Mouse (Mus musculus): ENCODE measurements around the gene Jmjd1c. TPM values are rescaled to one million over a fixed set of nuclear protein-coding genes. Genes with fewer than 3 reads are reported as not detected.

Jmjd1c gene
- polyA plus RNA-seq, 1 experiment from 2014 or later, result 59.5 TPM

DNA sequence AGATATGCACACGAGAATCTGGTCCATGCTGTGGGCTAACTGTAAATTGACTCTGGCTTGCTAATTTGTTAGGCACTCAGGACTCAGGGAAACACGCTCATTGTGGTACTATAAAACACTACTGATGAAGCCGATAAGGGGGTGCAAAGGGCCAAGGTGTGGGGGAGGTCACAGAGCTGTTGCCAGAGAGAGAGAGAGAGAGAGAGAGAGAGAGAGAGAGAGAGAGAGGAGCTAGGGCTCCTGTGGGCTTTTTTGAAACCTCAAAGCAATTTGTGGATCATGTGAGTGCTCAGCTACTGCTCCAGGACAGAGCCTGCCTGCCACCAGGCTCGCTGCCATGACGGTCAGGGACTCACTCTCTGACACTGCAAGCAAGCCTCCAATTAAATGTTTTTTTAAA lies 202.9 kb downstream of the Jmjd1c start:
- WGBS, result 64% methylated on average over 5 of the region's 5 CpGs
- H3K9me3 ChIP-seq (ENCODE audit: control insufficient read depth, low read length), result no peaks in the 10 kb centered on the region
- no peak for ATAC-seq (ENCODE audit: low FRiP score)

DNA sequence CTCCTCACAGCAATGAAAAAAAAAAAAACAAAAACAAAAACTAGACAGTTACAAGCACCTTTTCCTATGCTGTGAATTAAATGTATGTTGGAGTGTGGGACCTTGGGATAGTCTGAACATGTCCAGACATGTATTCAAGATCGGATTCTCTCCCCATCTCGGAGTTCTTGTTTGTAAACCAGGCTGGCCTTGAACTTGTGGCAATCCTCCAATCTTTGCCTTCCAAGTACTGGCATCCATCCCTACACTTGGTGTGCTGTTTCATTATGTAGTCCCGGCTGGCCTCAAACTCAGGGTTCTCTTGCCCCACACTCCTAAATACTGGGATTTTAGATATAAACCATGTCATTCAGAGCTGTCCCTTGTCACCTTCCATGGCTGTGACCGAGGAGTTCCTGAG lies 203.4 kb downstream of the Jmjd1c start:
- Histone ChIP-seq H3K9ac (no peak overlapping the region), H3K4me1 (replicated peaks; ENCODE audit: control insufficient read depth, insufficient read depth, low read length) (no peaks in the 10 kb centered on the region), H3K9me3 (ENCODE audit: control insufficient read depth, low read length) (no peaks in the 10 kb centered on the region), H3K27ac (no peak overlapping the region), H3K4me3 (replicated peaks; ENCODE audit: low read length) (no peak overlapping the region), H3K27me3 (ENCODE audit: control insufficient read depth, insufficient read depth, low read length) (no peaks in the 10 kb centered on the region), H3K36me3 (replicated peaks; ENCODE audit: control insufficient read depth, insufficient read depth) (no peaks in the 10 kb centered on the region), H3K4me2 (replicated peaks) (no peak overlapping the region)
- DNase-seq (ENCODE audit: low spot score) (no peak), ATAC-seq (ENCODE audit: low FRiP score) (no peak)
- WGBS, result 84% methylated on average over 4 of the region's 4 CpGs

More for the DNA sequence above, 202.9 kb downstream of the Jmjd1c start:
- no peak overlapping the region for H3K4me2 ChIP-seq (replicated peaks)
- H3K9ac ChIP-seq, result no peak overlapping the region
- no peaks in the 10 kb centered on the region for H3K36me3 ChIP-seq (replicated peaks; ENCODE audit: control insufficient read depth, insufficient read depth)
- H3K27me3 ChIP-seq (ENCODE audit: control insufficient read depth, insufficient read depth, low read length), result no peaks in the 10 kb centered on the region
- no peaks in the 10 kb centered on the region for H3K4me1 ChIP-seq (replicated peaks; ENCODE audit: control insufficient read depth, insufficient read depth, low read length)
- no peak for DNase-seq (ENCODE audit: low spot score)
- H3K27ac ChIP-seq, result no peak overlapping the region
- H3K4me3 ChIP-seq (replicated peaks; ENCODE audit: low read length), result no peak overlapping the region

DNA sequence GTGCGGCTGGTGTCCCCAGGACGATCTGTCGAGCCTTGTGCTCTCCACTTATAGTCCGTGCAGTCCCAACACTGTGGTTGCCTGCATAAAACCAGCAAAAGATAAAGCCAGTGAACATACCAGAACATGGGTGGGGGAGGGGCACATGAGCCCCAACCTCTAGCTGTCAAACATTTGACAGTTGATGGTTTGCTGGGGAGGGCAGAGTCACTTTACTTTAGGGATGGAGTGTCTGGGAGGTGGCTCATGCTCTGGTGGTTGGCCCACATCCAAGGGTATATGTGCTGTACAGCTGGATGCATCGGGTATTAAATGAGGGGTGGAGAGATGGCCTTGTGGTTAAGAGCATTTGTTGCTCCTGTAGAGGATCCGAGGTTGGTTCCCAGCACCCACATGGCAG lies 205.1 kb downstream of the Jmjd1c start:
- Histone ChIP-seq H3K27ac (no peak overlapping the region), H3K36me3 (replicated peaks; ENCODE audit: control insufficient read depth, insufficient read depth) (no peaks in the 10 kb centered on the region), H3K9me3 (ENCODE audit: control insufficient read depth, low read length) (no peaks in the 10 kb centered on the region), H3K4me1 (replicated peaks; ENCODE audit: control insufficient read depth, insufficient read depth, low read length) (no peaks in the 10 kb centered on the region), H3K27me3 (ENCODE audit: control insufficient read depth, insufficient read depth, low read length) (no peaks in the 10 kb centered on the region), H3K9ac (no peak overlapping the region), H3K4me3 (replicated peaks; ENCODE audit: low read length) (no peak overlapping the region), H3K4me2 (replicated peaks) (no peak overlapping the region)
- no peak for DNase-seq (ENCODE audit: low spot score)
- 96% methylated on average over 6 of the region's 6 CpGs for WGBS
- no peak for ATAC-seq (ENCODE audit: low FRiP score)

DNA sequence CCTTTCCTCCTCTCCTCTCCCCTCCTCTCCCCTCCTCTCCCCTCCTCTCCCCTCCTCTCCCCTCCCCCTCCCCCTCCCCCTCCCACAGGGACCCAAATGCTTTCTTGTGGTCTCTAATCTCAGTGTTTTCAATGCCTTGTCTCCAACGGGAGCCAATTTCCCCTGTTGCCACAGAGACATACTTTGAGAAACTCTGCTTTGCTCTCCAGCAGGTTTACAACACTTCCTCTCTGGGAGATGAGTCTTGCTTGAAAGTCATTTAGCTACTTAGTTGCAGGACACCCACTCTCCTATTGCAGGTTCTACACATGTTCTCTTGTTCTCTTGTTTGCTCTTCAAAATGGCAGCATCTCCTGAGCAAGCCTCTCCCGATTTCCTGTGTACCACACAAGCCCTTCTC lies 206.4 kb downstream of the Jmjd1c start:
- Histone ChIP-seq H3K4me2 (replicated peaks) (no peak overlapping the region), H3K9me3 (ENCODE audit: control insufficient read depth, low read length) (no peaks in the 10 kb centered on the region), H3K4me1 (replicated peaks; ENCODE audit: control insufficient read depth, insufficient read depth, low read length) (no peaks in the 10 kb centered on the region), H3K9ac (no peak overlapping the region), H3K4me3 (replicated peaks; ENCODE audit: low read length) (no peak overlapping the region), H3K27ac (no peak overlapping the region), H3K27me3 (ENCODE audit: control insufficient read depth, insufficient read depth, low read length) (no peaks in the 10 kb centered on the region), H3K36me3 (replicated peaks; ENCODE audit: control insufficient read depth, insufficient read depth) (no peaks in the 10 kb centered on the region)
- WGBS, result 74% methylated on average over 2 of the region's 2 CpGs
- ATAC-seq (ENCODE audit: low FRiP score), result no peak
- no peak for DNase-seq (ENCODE audit: low spot score)

Other genes starting within 250 kb of the Jmjd1c start
- 32.4 and 32.8 TPM in 2 replicates for gene Reep3, start 820 bp downstream of the Jmjd1c start, polyA plus RNA-seq (2014; fragmentation: Nextera tagmentation; extraction: Ambion mirVana)
- gene Nrbf2, start 189.2 kb downstream of the Jmjd1c start, polyA plus RNA-seq (2014; fragmentation: Nextera tagmentation; extraction: Ambion mirVana), result 40.2 and 44.4 TPM in 2 replicates

Measured in hindbrain, embryonic 14.5 days (tissue).